Mouse (Mus musculus) embryonic facial prominence, embryonic 13.5 days (tissue): ENCODE data around the gene Degs2. TPM values are rescaled to one million over a fixed set of nuclear protein-coding genes. Genes with fewer than 3 reads are reported as not detected.
"Not testable (repeated sequence)": the region's sequence is repeated elsewhere in the genome, so short reads cannot be mapped to it uniquely, and the experiment has no call there.

Experiments used
- ATAC-seq: fragments of 200-750 bp; cut with Nextera tagmentation; 2 replicates; pipeline ENCODE4 v1.8.0; 2017; ENCODE audit warnings: low read depth; ENCODE audit not compliant: insufficient number of reproducible peaks, insufficient read depth, low FRiP score, low TSS enrichment
- H3K27ac ChIP-seq: fragments of 300-500 bp; sonication (generic); 2 replicates; pipeline ENCODE4 v1.5.1; 2015; ENCODE audit warnings: moderate library complexity, mild to moderate bottlenecking, inconsistent platforms
- H3K27me3 ChIP-seq: fragments of 300-500 bp; sonication (generic); 2 replicates; pipeline ENCODE4 v1.6.1; 2015; ENCODE audit warnings: mild to moderate bottlenecking, inconsistent platforms
- H3K36me3 ChIP-seq: fragments of 300-500 bp; sonication (generic); 2 replicates; pipeline ENCODE4 v1.6.1; 2015; ENCODE audit warnings: mild to moderate bottlenecking, inconsistent platforms
- H3K4me1 ChIP-seq: fragments of 300-500 bp; sonication (generic); 2 replicates; pipeline ENCODE4 v1.6.1; 2015; ENCODE audit warnings: inconsistent platforms
- H3K4me2 ChIP-seq: fragments of 300-500 bp; sonication (generic); 2 replicates; pipeline ENCODE4 v1.6.1; 2015; ENCODE audit warnings: moderate library complexity, mild to moderate bottlenecking, inconsistent platforms
- H3K4me3 ChIP-seq: fragments of 300-500 bp; sonication (generic); 2 replicates; pipeline ENCODE4 v1.5.1; 2015; ENCODE audit warnings: mild to moderate bottlenecking, inconsistent platforms
- H3K9ac ChIP-seq: fragments of 300-500 bp; sonication (generic); 2 replicates; pipeline ENCODE4 v1.6.1; 2015; ENCODE audit warnings: mild to moderate bottlenecking, inconsistent platforms
- H3K9me3 ChIP-seq: fragments of 300-500 bp; sonication (generic); 2 replicates; pipeline ENCODE4 v1.6.1; 2016; ENCODE audit warnings: inconsistent platforms
- WGBS: fragments of 180-500 bp; shearing (Covaris S2); methylation state at CpG from one replicate; pipeline ENCODE4 v1.1.7; 2015; ENCODE audit warnings: mixed read lengths; 5-methylcytosine and 5-hydroxymethylcytosine counted together
- polyA plus RNA-seq: library from polyadenylated mRNA; unstranded; fragments of >200 nt; fragmentation: Nextera tagmentation; extraction: Ambion mirVana; gene quantifications from 2 replicates; pipeline ENCODE4 v1.2.1, GENCODE M21; 2015

Gene Degs2
- polyA plus RNA-seq, 1 experiment from 2014 or later, result 3.0 TPM

- Histone ChIP-seq H3K36me3 (no peaks in the 10 kb centered on the region), H3K27ac (no peak overlapping the region), H3K4me1 (no peaks in the 10 kb centered on the region), H3K4me3 (no peak overlapping the region), H3K4me2 (no peak overlapping the region), H3K9ac (no peak overlapping the region), H3K27me3 (no peaks in the 10 kb centered on the region), H3K9me3 (no peaks in the 10 kb centered on the region)
- WGBS, result 95% methylated on average over 4 of the region's 4 CpGs
- ATAC-seq, result no peak
Observed at GRCm38 (mm10) chr12:108722464-108722863, 20.3 kb upstream of the Degs2 start.

- H3K27me3 ChIP-seq, result no peaks in the 10 kb centered on the region
- H3K9ac ChIP-seq, result no peak overlapping the region
- no peaks in the 10 kb centered on the region for H3K9me3 ChIP-seq
- H3K4me3 ChIP-seq, result no peak overlapping the region
- 81% methylated on average over 3 of the region's 3 CpGs for WGBS
- H3K4me2 ChIP-seq, result no peak overlapping the region
- H3K36me3 ChIP-seq, result no peaks in the 10 kb centered on the region
- no peak overlapping the region for H3K27ac ChIP-seq
- no peak for ATAC-seq
- no peaks in the 10 kb centered on the region for H3K4me1 ChIP-seq
Observed at GRCm38 (mm10) chr12:108718485-108718884, 16.4 kb upstream of the Degs2 start.

- Histone ChIP-seq H3K4me2 (no peak overlapping the region), H3K9me3 (no peaks in the 10 kb centered on the region), H3K36me3 (no peaks in the 10 kb centered on the region), H3K9ac (no peak overlapping the region), H3K4me3 (no peak overlapping the region), H3K27ac (no peak overlapping the region), H3K4me1 (no peaks in the 10 kb centered on the region), H3K27me3 (no peaks in the 10 kb centered on the region)
- ATAC-seq, result no peak
- 72% methylated on average over 5 of the region's 5 CpGs for WGBS
Observed at GRCm38 (mm10) chr12:108715854-108716253, 13.7 kb upstream of the Degs2 start.

- ATAC-seq, H3K27ac ChIP-seq, H3K9me3 ChIP-seq, H3K4me3 ChIP-seq, H3K9ac ChIP-seq, H3K36me3 ChIP-seq, H3K4me1 ChIP-seq, H3K27me3 ChIP-seq, H3K4me2 ChIP-seq: not testable (repeated sequence)
- 93% methylated on average over 14 of the region's 14 CpGs for WGBS
Observed at GRCm38 (mm10) chr12:108713972-108714371, 11.9 kb upstream of the Degs2 start.

GRCm38 (mm10) chr12:108712481-108712880 is 10.4 kb upstream of the Degs2 start:
- Histone ChIP-seq H3K9ac (no peak overlapping the region), H3K9me3 (no peaks in the 10 kb centered on the region), H3K27ac (no peak overlapping the region), H3K4me1 (no peaks in the 10 kb centered on the region), H3K27me3 (no peaks in the 10 kb centered on the region), H3K4me3 (no peak overlapping the region), H3K4me2 (no peak overlapping the region), H3K36me3 (no peaks in the 10 kb centered on the region)
- 75% methylated on average over 4 of the region's 4 CpGs for WGBS
- no peak for ATAC-seq

GRCm38 (mm10) chr12:108710861-108711615 is 8.9 kb upstream of the Degs2 start:
- 85% methylated on average over 9 of the region's 9 CpGs for WGBS
- H3K27ac ChIP-seq, result no peak overlapping the region
- no peak overlapping the region for H3K4me2 ChIP-seq
- H3K9me3 ChIP-seq, result no peaks in the 10 kb centered on the region
- no peaks in the 10 kb centered on the region for H3K36me3 ChIP-seq
- ATAC-seq, result no peak
- H3K9ac ChIP-seq, result no peak overlapping the region
- H3K27me3 ChIP-seq, result no peaks in the 10 kb centered on the region
- H3K4me1 ChIP-seq, result no peaks in the 10 kb centered on the region
- H3K4me3 ChIP-seq, result no peak overlapping the region

GRCm38 (mm10) chr12:108709964-108710765 is 8.1 kb upstream of the Degs2 start:
- no peak overlapping the region for H3K4me3 ChIP-seq
- 84% methylated on average over 6 of the region's 6 CpGs for WGBS
- no peaks in the 10 kb centered on the region for H3K27me3 ChIP-seq
- ATAC-seq, result no peak
- no peak overlapping the region for H3K9ac ChIP-seq
- no peaks in the 10 kb centered on the region for H3K4me1 ChIP-seq
- no peaks in the 10 kb centered on the region for H3K9me3 ChIP-seq
- H3K36me3 ChIP-seq, result no peaks in the 10 kb centered on the region
- H3K27ac ChIP-seq, result no peak overlapping the region
- H3K4me2 ChIP-seq, result no peak overlapping the region

GRCm38 (mm10) chr12:108709386-108709785 is 7.3 kb upstream of the Degs2 start:
- Histone ChIP-seq H3K4me3 (no peak overlapping the region), H3K27me3 (peaks cover 7% of the 10 kb centered on the region), H3K9ac (no peak overlapping the region), H3K4me2 (no peak overlapping the region), H3K27ac (no peak overlapping the region), H3K36me3 (no peaks in the 10 kb centered on the region), H3K9me3 (no peaks in the 10 kb centered on the region), H3K4me1 (no peaks in the 10 kb centered on the region)
- 89% methylated on average over 6 of the region's 6 CpGs for WGBS
- no peak for ATAC-seq

GRCm38 (mm10) chr12:108706129-108706528 is 4.0 kb upstream of the Degs2 start:
- 50% methylated on average over 7 of the region's 7 CpGs for WGBS
- no peaks in the 10 kb centered on the region for H3K36me3 ChIP-seq
- no peaks in the 10 kb centered on the region for H3K9me3 ChIP-seq
- H3K9ac ChIP-seq, result no peak overlapping the region
- H3K27ac ChIP-seq, result no peak overlapping the region
- H3K4me3 ChIP-seq, result no peak overlapping the region
- ATAC-seq, result no peak
- H3K4me1 ChIP-seq, result peaks cover 14% of the 10 kb centered on the region
- peaks cover 40% of the 10 kb centered on the region for H3K27me3 ChIP-seq
- H3K4me2 ChIP-seq, result no peak overlapping the region

- peaks cover 46% of the 10 kb centered on the region for H3K27me3 ChIP-seq
- no peak for ATAC-seq
Observed at GRCm38 (mm10) chr12:108705486-108705885, 3.4 kb upstream of the Degs2 start.

GRCm38 (mm10) chr12:108701221-108701620 is 894 bp downstream of the Degs2 start:
- Histone ChIP-seq H3K9me3 (no peaks in the 10 kb centered on the region), H3K4me1 (peaks cover 27% of the 10 kb centered on the region), H3K27ac (no peak overlapping the region), H3K27me3 (peaks cover 56% of the 10 kb centered on the region), H3K9ac (no peak overlapping the region), H3K4me3 (no peak overlapping the region), H3K4me2 (no peak overlapping the region), H3K36me3 (no peaks in the 10 kb centered on the region)
- ATAC-seq, result no peak
- 64% methylated on average over 2 of the region's 2 CpGs for WGBS

More at GRCm38 (mm10) chr12:108705486-108705885, 3.4 kb upstream of the Degs2 start:
- Histone ChIP-seq H3K36me3 (no peaks in the 10 kb centered on the region), H3K4me2 (no peak overlapping the region), H3K4me1 (peaks cover 17% of the 10 kb centered on the region), H3K9ac (no peak overlapping the region), H3K27ac (no peak overlapping the region), H3K4me3 (no peak overlapping the region), H3K9me3 (no peaks in the 10 kb centered on the region)
- WGBS, result 84% methylated on average over 6 of the region's 6 CpGs

GRCm38 (mm10) chr12:108700037-108700436 is 2.1 kb downstream of the Degs2 start:
- H3K4me1 ChIP-seq, result peaks cover 27% of the 10 kb centered on the region
- no peak overlapping the region for H3K4me2 ChIP-seq
- 77% methylated on average over 5 of the region's 5 CpGs for WGBS
- no peak for ATAC-seq
- H3K36me3 ChIP-seq, result no peaks in the 10 kb centered on the region
- no peak overlapping the region for H3K4me3 ChIP-seq
- H3K27me3 ChIP-seq, result peaks cover 55% of the 10 kb centered on the region
- H3K27ac ChIP-seq, result no peak overlapping the region
- no peak overlapping the region for H3K9ac ChIP-seq
- no peaks in the 10 kb centered on the region for H3K9me3 ChIP-seq
